Mouse (Mus musculus) testis, adult 2 months (tissue): ENCODE measurements around the gene Txndc2.

Source experiments
- CTCF ChIP-seq: fragments of 200-500 bp; IDR thresholded peaks from 2 replicates; pipeline ENCODE4 v1.5.1; 2012; ENCODE audit warnings: low read depth, mild to moderate bottlenecking, inconsistent platforms, low read length, moderate library complexity; ENCODE audit not compliant: control insufficient read depth, insufficient read depth, insufficient replicate concordance
- POLR2A ChIP-seq: fragments of 200-500 bp; IDR thresholded peaks from 2 replicates; pipeline ENCODE4 v1.6.1; 2012; ENCODE audit warnings: low read depth, mild to moderate bottlenecking, inconsistent platforms, low read length, moderate library complexity; ENCODE audit not compliant: control insufficient read depth

- TF ChIP-seq CTCF (no peak), POLR2A (no peak)
Measured at GRCm38 (mm10) chr17:65608312-65608687, 33.7 kb downstream of the Txndc2 start.
